Comparison of ENCODE assay signal across 9 mouse cellular contexts in genomic region chr3:29082996-29083350, GRCm38 (mm10). TPM values are rescaled to one million over a fixed set of nuclear protein-coding genes. Genes with fewer than 3 reads are reported as not detected.
DNase-seq lines count a peak whose midpoint lies in the region; ATAC-seq and TF ChIP-seq lines count a peak whose summit lies in the region.
"Had no signal": no experiment of that assay in that cellular context is flagged by ENCODE, and none has a peak within 500 bp of the region (broad histone marks: within the 10 kb centered on the region; RNA-seq: fewer than 3 reads in every experiment).

No protein-coding gene starts in this region.

- 5% methylated on average over 12 of the region's 12 CpGs for WGBS in heart, adult 2 months
- 8% methylated on average over 12 of the region's 12 CpGs for WGBS in liver, embryonic 12.5 days (ENCODE audit: insufficient replicate concordance)

- TF ChIP-seq POLR2A in heart, adult 2 months (IDR thresholded peaks at IDR 0.05; ENCODE audit: insufficient read depth, low read depth, low read length), result no peak
- no peak for TF ChIP-seq POLR2A in testis, adult 2 months (IDR thresholded peaks at IDR 0.05; ENCODE audit: control insufficient read depth, low read depth, low read length)

- no peak for DNase-seq in heart, adult 2 months
- DNase-seq in heart, postnatal 4 days, result no peak
- no peak for DNase-seq in testis, postnatal 14 days (ENCODE audit: low spot score)
- no peak for DNase-seq in gastrocnemius, adult 18-20 months (ENCODE audit: low spot score)
- no peak for DNase-seq in frontal cortex, postnatal 10 days (ENCODE audit: low spot score in 2 of 2)
- DNase-seq in cerebellum, adult 9-10 months, result no peak

- intact Hi-C loops in heart, adult 2 months (cut with DNase I), result no loop called here

- no peaks in the 10 kb centered on the region for H3K79me2 ChIP-seq in heart, adult 2 months (replicated peaks; ENCODE audit: control insufficient read depth, insufficient read depth, low read length)

- peaks cover 4% of the 10 kb centered on the region for H3K27me3 ChIP-seq in heart, adult 2 months (ENCODE audit: control insufficient read depth, insufficient read depth, low read length)
- no peaks in the 10 kb centered on the region for H3K27me3 ChIP-seq in testis, adult 2 months (ENCODE audit: control insufficient read depth, insufficient read depth, low read length)
- H3K27me3 ChIP-seq in liver, embryonic 12.5 days (replicated peaks), result peaks cover 40% of the 10 kb centered on the region

- no peak overlapping the region for H3K27ac ChIP-seq in heart, adult 2 months
- no peak overlapping the region for H3K27ac ChIP-seq in testis, adult 2 months (ENCODE audit: control insufficient read depth, insufficient read depth, low read depth, low read length)
- H3K27ac ChIP-seq in liver, embryonic 12.5 days, result no peak overlapping the region

- no peaks in the 10 kb centered on the region for H3K36me3 ChIP-seq in heart, adult 2 months (ENCODE audit: control insufficient read depth, insufficient read depth, low read length)
- H3K36me3 ChIP-seq in testis, adult 2 months (ENCODE audit: control insufficient read depth, insufficient read depth, low read length), result no peaks in the 10 kb centered on the region
- no peaks in the 10 kb centered on the region for H3K36me3 ChIP-seq in liver, embryonic 12.5 days

- no peak for TF ChIP-seq EP300 in heart, adult 2 months (IDR thresholded peaks at IDR 0.05; ENCODE audit: insufficient read depth, low read depth, low read length)

- H3K9ac ChIP-seq in heart, adult 2 months (ENCODE audit: low read depth, low read length), result no peak overlapping the region
- H3K9ac ChIP-seq in liver, embryonic 12.5 days, result no peak overlapping the region

- no peak for TF ChIP-seq CTCF in heart, adult 2 months (IDR thresholded peaks at IDR 0.05)
- no peak for TF ChIP-seq CTCF in testis, adult 2 months (IDR thresholded peaks at IDR 0.05; ENCODE audit: control insufficient read depth, insufficient read depth, insufficient replicate concordance, low read depth, low read length)

- H3K4me3 ChIP-seq in heart, adult 2 months, result peak overlapping the region; percentile 33
- H3K4me3 ChIP-seq in testis, adult 2 months (ENCODE audit: control insufficient read depth, low read depth, low read length), result peak overlapping the region; percentile 42; the same call in 1 of the 2 replicates
- H3K4me3 ChIP-seq in liver, embryonic 12.5 days, result peak overlapping the region; percentile 34

- H3K4me1 ChIP-seq in heart, adult 2 months (ENCODE audit: control insufficient read depth, insufficient read depth, low read length), result no peaks in the 10 kb centered on the region
- H3K4me1 ChIP-seq in testis, adult 2 months (ENCODE audit: control insufficient read depth, insufficient read depth, low read length), result no peaks in the 10 kb centered on the region; the same call in 1 of the 2 replicates
- no peaks in the 10 kb centered on the region; the same call in 1 of the 2 replicates for H3K4me1 ChIP-seq in liver, embryonic 12.5 days

- no peak for ATAC-seq in liver, embryonic 12.5 days

- peak overlapping the region; percentile 59 for H3K4me2 ChIP-seq in liver, embryonic 12.5 days

- no peaks in the 10 kb centered on the region for H3K9me3 ChIP-seq in liver, embryonic 12.5 days (replicated peaks)

RNA-seq across cellular contexts. Expression of gene Egfem1, which starts 1.1 kb away (rescaled TPM):
- total RNA-seq in heart, adult 2 months (2021), result not detected
- polyA plus RNA-seq in heart, adult 2 months (2012; rRNA removed), result 0.04 TPM in 1 of 2 replicates, not detected in the other
- under 1 TPM; 0.14 to 0.32 TPM for total RNA-seq in heart, postnatal 4 days (2021)
- 0.24 and 0.62 TPM in 2 replicates for polyA plus RNA-seq in testis, adult 2 months (2012; rRNA removed)
- polyA plus RNA-seq in liver, embryonic 12.5 days (2016; fragmentation: Nextera tagmentation; extraction: Ambion mirVana), result 0.07 and 0.12 TPM in 2 replicates
- not detected for total RNA-seq in gastrocnemius, adult 18-20 months (2021)
- total RNA-seq: adrenal gland, adult 2 months had no signal
